Mouse (Mus musculus) forebrain, embryonic 11.5 days (tissue): Measurements from ENCODE around the gene G3bp2. TPM values are rescaled to one million over a fixed set of nuclear protein-coding genes. Genes with fewer than 3 reads are reported as not detected.

Experiments
- ATAC-seq: fragments of 200-750 bp; cut with Nextera tagmentation; replicated peaks from 2 replicates; pipeline ENCODE4 v1.8.0; 2017; ENCODE audit warnings: moderate TSS enrichment; ENCODE audit not compliant: low FRiP score
- DNase-seq: peaks from one replicate; pipeline ENCODE4 v3.0.0-alpha.2; 2017; ENCODE audit warnings: low spot score
- H3K27ac ChIP-seq: fragments of 300-500 bp; sonication (generic); 2 replicates; pipeline ENCODE4 v1.5.1; 2014; ENCODE audit warnings: low read depth, low read length
- H3K27me3 ChIP-seq: fragments of 300-500 bp; sonication (generic); 2 replicates; pipeline ENCODE4 v1.6.1; 2014; ENCODE audit warnings: mild to moderate bottlenecking, low read length, mixed read lengths; ENCODE audit not compliant: control insufficient read depth, insufficient read depth
- H3K36me3 ChIP-seq: fragments of 300-500 bp; sonication (generic); 2 replicates; pipeline ENCODE4 v1.6.1; 2014; ENCODE audit warnings: mild to moderate bottlenecking, low read length, moderate library complexity, mixed read lengths; ENCODE audit not compliant: control insufficient read depth, insufficient read depth
- H3K4me1 ChIP-seq: fragments of 300-500 bp; sonication (generic); replicated peaks from 2 replicates; pipeline ENCODE4 v1.6.1; 2014; ENCODE audit warnings: low read length, mixed read lengths; ENCODE audit not compliant: control insufficient read depth, insufficient read depth
- H3K4me2 ChIP-seq: fragments of 300-500 bp; sonication (generic); 2 replicates; pipeline ENCODE4 v1.6.1; 2014; ENCODE audit warnings: low read depth, mild to moderate bottlenecking, low read length, moderate library complexity, mixed read lengths; ENCODE audit not compliant: severe bottlenecking
- H3K4me3 ChIP-seq: fragments of 300-500 bp; sonication (generic); 2 replicates; pipeline ENCODE4 v1.5.1; 2014; ENCODE audit warnings: low read depth, low read length
- H3K9ac ChIP-seq: fragments of 300-500 bp; sonication (generic); 2 replicates; pipeline ENCODE4 v1.6.1; 2014; ENCODE audit warnings: low read length
- H3K9me3 ChIP-seq: fragments of 300-500 bp; sonication (generic); 2 replicates; pipeline ENCODE4 v1.6.1; 2016; ENCODE audit warnings: low read length, mixed read lengths; ENCODE audit not compliant: control insufficient read depth
- WGBS: fragments of 180-500 bp; shearing (Covaris S2); extraction: QIAGEN DNeasy Blood & Tissue Kit; methylation state at CpG from one replicate; pipeline ENCODE4 v1.1.7; 2014; 5-methylcytosine and 5-hydroxymethylcytosine counted together
- polyA plus RNA-seq: library from polyadenylated mRNA; unstranded; fragments of >200 nt; fragmentation: Nextera tagmentation; extraction: Ambion mirVana; gene quantifications from 2 replicates; pipeline ENCODE4 v1.2.1, GENCODE M21; 2014

G3bp2 gene
- polyA plus RNA-seq, 1 experiment from 2014 or later: 276 TPM

DNA sequence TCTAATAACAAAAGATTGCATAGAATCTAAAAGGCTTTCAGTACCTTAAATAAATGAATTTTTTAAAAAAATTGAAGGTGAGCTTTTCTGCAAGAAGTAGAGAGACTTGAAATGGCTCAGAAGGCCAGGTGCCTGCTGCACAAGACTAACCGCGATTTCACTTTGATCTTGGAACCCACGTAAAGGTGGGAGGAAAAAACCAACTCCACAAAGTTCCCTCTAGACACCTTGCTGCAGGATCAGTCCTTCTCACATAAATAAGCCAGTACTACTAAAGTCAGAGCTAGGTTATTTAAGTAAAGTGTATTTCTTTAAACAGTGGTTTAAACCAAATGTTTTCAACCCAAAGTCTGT lies 10.5 kb upstream of the G3bp2 start:
- Histone ChIP-seq H3K27me3 (no peaks in the 10 kb centered on the region), H3K27ac (no peak overlapping the region), H3K36me3 (no peaks in the 10 kb centered on the region), H3K9ac (no peak overlapping the region), H3K4me3 (no peak overlapping the region), H3K9me3 (no peaks in the 10 kb centered on the region), H3K4me1 (peaks cover 5% of the 10 kb centered on the region), H3K4me2 (no peak overlapping the region)
- DNase-seq: no peak
- ATAC-seq: no peak
- WGBS: 81% methylated on average over 3 of the region's 3 CpGs

- Histone ChIP-seq H3K4me1 (peaks cover 5% of the 10 kb centered on the region), H3K9me3 (no peaks in the 10 kb centered on the region), H3K27ac (no peak overlapping the region), H3K4me3 (no peak overlapping the region), H3K27me3 (no peaks in the 10 kb centered on the region), H3K9ac (no peak overlapping the region), H3K36me3 (no peaks in the 10 kb centered on the region), H3K4me2 (no peak overlapping the region)
- DNase-seq (no peak), ATAC-seq (no peak)
- WGBS: 46% methylated on average over 15 of the region's 15 CpGs
These were observed 9.9 kb upstream of the G3bp2 start for GRCm38 (mm10) chr5:92093263-92094061.

DNA sequence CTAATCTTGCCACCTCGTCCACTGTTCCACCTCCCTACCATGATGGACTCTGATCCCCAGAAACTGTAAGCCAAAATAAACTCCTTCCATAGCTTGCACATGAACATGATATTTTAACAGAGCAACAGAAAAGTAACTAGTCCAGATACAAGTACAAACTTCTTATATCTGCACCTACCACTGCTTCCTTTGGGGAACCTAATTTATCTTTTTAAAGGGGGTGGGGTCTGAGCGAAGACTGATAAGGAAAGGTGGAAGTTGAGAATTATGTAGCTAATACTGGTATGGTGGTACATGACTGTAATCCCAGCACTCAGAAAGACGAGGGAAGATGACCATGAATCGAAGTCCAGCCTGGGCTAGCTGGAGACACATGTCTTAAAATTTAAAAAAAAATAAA lies 4.0 kb upstream of the G3bp2 start:
- no peaks in the 10 kb centered on the region for H3K27me3 ChIP-seq
- no peak overlapping the region for H3K4me2 ChIP-seq
- H3K4me3 ChIP-seq: no peak overlapping the region
- H3K4me1 ChIP-seq: no peaks in the 10 kb centered on the region
- no peak overlapping the region for H3K9ac ChIP-seq
- no peaks in the 10 kb centered on the region for H3K9me3 ChIP-seq
- H3K27ac ChIP-seq: no peak overlapping the region
- ATAC-seq (no peak), DNase-seq (no peak)
- 92% methylated on average over 4 of the region's 4 CpGs for WGBS
- H3K36me3 ChIP-seq: no peaks in the 10 kb centered on the region

GRCm38 (mm10) chr5:92085821-92086550 lies 2.5 kb upstream of the G3bp2 start:
- H3K27ac ChIP-seq: no peak overlapping the region
- WGBS: 83% methylated on average over 7 of the region's 7 CpGs
- no peak overlapping the region for H3K9ac ChIP-seq
- DNase-seq: no peak
- no peaks in the 10 kb centered on the region for H3K27me3 ChIP-seq
- no peak for ATAC-seq
- no peak overlapping the region for H3K4me3 ChIP-seq
- no peaks in the 10 kb centered on the region for H3K9me3 ChIP-seq
- no peak overlapping the region for H3K4me2 ChIP-seq
- H3K36me3 ChIP-seq: no peaks in the 10 kb centered on the region
- H3K4me1 ChIP-seq: peaks cover 8% of the 10 kb centered on the region

- ATAC-seq (no peak), DNase-seq (no peak)
- H3K4me1 ChIP-seq: peaks cover 8% of the 10 kb centered on the region
- H3K4me2 ChIP-seq: no peak overlapping the region
- no peak overlapping the region for H3K27ac ChIP-seq
- no peaks in the 10 kb centered on the region for H3K36me3 ChIP-seq
- H3K9ac ChIP-seq: no peak overlapping the region
- no peaks in the 10 kb centered on the region for H3K27me3 ChIP-seq
- 65% methylated on average over 4 of the region's 4 CpGs for WGBS
- no peaks in the 10 kb centered on the region for H3K9me3 ChIP-seq
- H3K4me3 ChIP-seq: no peak overlapping the region
These were observed 1.7 kb upstream of the G3bp2 start for GRCm38 (mm10) chr5:92085246-92085645.

- DNase-seq (peak; percentile 83), ATAC-seq (peak; percentile 79)
- H3K9ac ChIP-seq: peak overlapping the region; percentile 97
- H3K27me3 ChIP-seq: no peaks in the 10 kb centered on the region
- H3K4me3 ChIP-seq: peak overlapping the region; percentile 90
- peak overlapping the region; percentile 56 for H3K4me2 ChIP-seq
- H3K27ac ChIP-seq: peak overlapping the region; percentile 97
- H3K9me3 ChIP-seq: no peaks in the 10 kb centered on the region
- WGBS: 1% methylated on average over 52 of the region's 55 CpGs
- no peaks in the 10 kb centered on the region for H3K36me3 ChIP-seq
- peaks cover 9% of the 10 kb centered on the region for H3K4me1 ChIP-seq
These were observed 608 bp downstream of the G3bp2 start for GRCm38 (mm10) chr5:92082821-92083401.

GRCm38 (mm10) chr5:92081326-92081725 lies 2.2 kb downstream of the G3bp2 start:
- Histone ChIP-seq H3K27ac (no peak overlapping the region), H3K4me1 (peaks cover 9% of the 10 kb centered on the region), H3K4me2 (peak overlapping the region; percentile 56; the same call in 1 of the 2 replicates), H3K9me3 (no peaks in the 10 kb centered on the region), H3K27me3 (no peaks in the 10 kb centered on the region), H3K9ac (peak overlapping the region; percentile 97; the same call in 1 of the 2 replicates), H3K4me3 (peak overlapping the region; percentile 90), H3K36me3 (no peaks in the 10 kb centered on the region)
- no peak for DNase-seq
- WGBS: 74% methylated on average over 3 of the region's 3 CpGs
- ATAC-seq: no peak

GRCm38 (mm10) chr5:92080400-92080799 lies 3.1 kb downstream of the G3bp2 start:
- ATAC-seq (no peak), DNase-seq (no peak)
- no peaks in the 10 kb centered on the region for H3K36me3 ChIP-seq
- H3K27ac ChIP-seq: no peak overlapping the region
- H3K27me3 ChIP-seq: no peaks in the 10 kb centered on the region
- H3K9me3 ChIP-seq: no peaks in the 10 kb centered on the region
- WGBS: 87% methylated on average over 1 of the region's 1 CpGs
- H3K4me2 ChIP-seq: no peak overlapping the region
- no peak overlapping the region for H3K9ac ChIP-seq
- H3K4me3 ChIP-seq: no peak overlapping the region
- peaks cover 9% of the 10 kb centered on the region for H3K4me1 ChIP-seq
